19 mouse cellular contexts compared by ENCODE assay signal in the genomic region with DNA sequence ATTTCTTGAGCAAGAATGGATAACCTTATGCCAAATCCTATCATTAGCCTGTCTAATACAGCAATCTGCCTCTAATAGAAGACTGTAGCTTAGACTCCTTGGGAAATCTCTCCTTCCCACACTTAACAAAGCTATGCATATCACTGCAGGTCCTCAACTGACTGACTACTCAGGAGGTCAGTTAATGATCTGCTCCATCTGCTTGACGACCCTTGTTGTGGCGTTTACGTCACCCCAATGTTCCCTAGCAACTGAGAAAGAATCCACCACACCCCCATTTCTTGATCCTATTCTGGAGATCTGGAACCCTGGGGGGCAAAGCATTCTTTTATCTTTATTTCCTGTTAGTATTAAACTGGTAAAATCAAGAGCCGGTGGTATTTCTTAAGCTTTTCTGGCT.
DNase-seq lines count a peak whose midpoint lies in the region; ATAC-seq and TF ChIP-seq lines count a peak whose summit lies in the region.
"Had no signal": no experiment of that assay in that cellular context is flagged by ENCODE, and none has a peak within 500 bp of the region (broad histone marks: within the 10 kb centered on the region; RNA-seq: fewer than 3 reads in every experiment).

No protein-coding gene starts in this region.

- H3K27me3 ChIP-seq in forebrain, embryonic 11.5 days (ENCODE audit: control insufficient read depth, insufficient read depth, low read length) = no peaks in the 10 kb centered on the region
- H3K27me3 ChIP-seq in forebrain, embryonic 10.5 days (ENCODE audit: poor library complexity, severe bottlenecking) = no peaks in the 10 kb centered on the region; the same call in 1 of the 2 replicates
- H3K27me3 ChIP-seq in hindbrain, postnatal 0 days (ENCODE audit: insufficient read depth, low read length) = no peaks in the 10 kb centered on the region
- 0 out of 2 replicates have a peak, but pooled peaks cover 4% of the 10 kb centered on the region for H3K27me3 ChIP-seq in hindbrain, embryonic 12.5 days
- no peaks in the 10 kb centered on the region for H3K27me3 ChIP-seq in midbrain, embryonic 14.5 days (ENCODE audit: control insufficient read depth, insufficient read depth, low read length)
- H3K27me3 ChIP-seq in midbrain, embryonic 16.5 days (ENCODE audit: control insufficient read depth, insufficient read depth, low read depth, low read length) = no peaks in the 10 kb centered on the region; the same call in 1 of the 2 replicates
- H3K27me3 ChIP-seq in intestine, embryonic 16.5 days (replicated peaks; ENCODE audit: control insufficient read depth, insufficient read depth, low read length) = no peaks in the 10 kb centered on the region
- H3K27me3 ChIP-seq: limb, embryonic 12.5 days; liver, embryonic 13.5 days; lung, embryonic 15.5 days had no signal

- H3K9ac ChIP-seq in forebrain, embryonic 11.5 days (ENCODE audit: low read length) = no peak overlapping the region
- H3K9ac ChIP-seq in hindbrain, postnatal 0 days (replicated peaks; ENCODE audit: low read length) = no peak overlapping the region
- H3K9ac ChIP-seq in hindbrain, embryonic 12.5 days = no peak overlapping the region
- H3K9ac ChIP-seq in midbrain, embryonic 14.5 days (replicated peaks; ENCODE audit: low read length) = no peak overlapping the region
- no peak overlapping the region for H3K9ac ChIP-seq in midbrain, embryonic 16.5 days (ENCODE audit: low read depth, low read length)
- H3K9ac ChIP-seq in intestine, embryonic 16.5 days (ENCODE audit: low read depth, low read length) = no peak overlapping the region
- H3K9ac ChIP-seq: limb, embryonic 12.5 days; liver, embryonic 13.5 days; lung, embryonic 15.5 days had no signal

- peaks cover 2% of the 10 kb centered on the region; the same call in 1 of the 2 replicates for H3K4me1 ChIP-seq in forebrain, embryonic 11.5 days (replicated peaks; ENCODE audit: control insufficient read depth, insufficient read depth, low read length)
- H3K4me1 ChIP-seq in forebrain, embryonic 10.5 days = peaks cover 19% of the 10 kb centered on the region
- no peaks in the 10 kb centered on the region for H3K4me1 ChIP-seq in hindbrain, postnatal 0 days (ENCODE audit: insufficient read depth, low read length)
- H3K4me1 ChIP-seq in hindbrain, embryonic 12.5 days = peaks cover 4% of the 10 kb centered on the region; the same call in 1 of the 2 replicates
- no peaks in the 10 kb centered on the region for H3K4me1 ChIP-seq in midbrain, embryonic 14.5 days (ENCODE audit: control insufficient read depth, insufficient read depth, low read length)
- H3K4me1 ChIP-seq in midbrain, embryonic 16.5 days (ENCODE audit: control insufficient read depth, insufficient read depth, low read length) = no peaks in the 10 kb centered on the region
- peaks cover 5% of the 10 kb centered on the region; the same call in 1 of the 2 replicates for H3K4me1 ChIP-seq in intestine, embryonic 16.5 days (ENCODE audit: control insufficient read depth, insufficient read depth, low read length)
- H3K4me1 ChIP-seq: limb, embryonic 12.5 days; liver, embryonic 13.5 days; lung, embryonic 15.5 days had no signal

- no peak for DNase-seq in forebrain, embryonic 11.5 days (ENCODE audit: low spot score)
- no peak for DNase-seq in forebrain, embryonic 10.5 days (ENCODE audit: extremely low spot score, low spot score)
- DNase-seq in hindbrain, postnatal 0 days (ENCODE audit: low spot score) = peak; percentile 22
- DNase-seq in midbrain, embryonic 14.5 days = peak; percentile 15
- DNase-seq in MN1 (ENCODE audit: low spot score) = no peak
- DNase-seq: adrenal gland, postnatal 25 days; cerebellum, adult 9-11 months; gastrocnemius, postnatal 14 days; heart, postnatal 36 days; kidney, postnatal 25 days; liver, embryonic 13.5 days; thymus, adult 2 months had no signal

- H3K4me2 ChIP-seq in forebrain, embryonic 11.5 days (ENCODE audit: low read depth, low read length, severe bottlenecking) = 0 out of 2 replicates have a peak overlapping the region, but pooled peaks have one; percentile 16
- no peak overlapping the region for H3K4me2 ChIP-seq in hindbrain, postnatal 0 days (ENCODE audit: low read depth, low read length)
- H3K4me2 ChIP-seq in hindbrain, embryonic 12.5 days (replicated peaks) = no peak overlapping the region
- H3K4me2 ChIP-seq in midbrain, embryonic 14.5 days (ENCODE audit: low read length) = no peak overlapping the region
- no peak overlapping the region for H3K4me2 ChIP-seq in midbrain, embryonic 16.5 days (ENCODE audit: low read length)
- no peak overlapping the region for H3K4me2 ChIP-seq in intestine, embryonic 16.5 days (ENCODE audit: low read depth, low read length)
- H3K4me2 ChIP-seq: heart, embryonic 11.5 days; limb, embryonic 12.5 days; liver, embryonic 13.5 days; lung, embryonic 15.5 days had no signal

- H3K9me3 ChIP-seq in forebrain, embryonic 11.5 days (ENCODE audit: control insufficient read depth, low read length) = no peaks in the 10 kb centered on the region
- H3K9me3 ChIP-seq in forebrain, embryonic 10.5 days = no peaks in the 10 kb centered on the region
- no peaks in the 10 kb centered on the region for H3K9me3 ChIP-seq in hindbrain, postnatal 0 days (ENCODE audit: low read length)
- no peaks in the 10 kb centered on the region for H3K9me3 ChIP-seq in hindbrain, embryonic 12.5 days (replicated peaks)
- no peaks in the 10 kb centered on the region for H3K9me3 ChIP-seq in midbrain, embryonic 14.5 days (ENCODE audit: control insufficient read depth, low read length)
- H3K9me3 ChIP-seq in midbrain, embryonic 16.5 days (replicated peaks; ENCODE audit: control insufficient read depth, low read length, poor library complexity, severe bottlenecking) = no peaks in the 10 kb centered on the region
- H3K9me3 ChIP-seq in intestine, embryonic 16.5 days (ENCODE audit: control insufficient read depth, low read length) = no peaks in the 10 kb centered on the region
- H3K9me3 ChIP-seq: limb, embryonic 12.5 days; liver, embryonic 13.5 days; lung, embryonic 15.5 days had no signal

- TF ChIP-seq CTCF in hindbrain, postnatal 0 days (IDR thresholded peaks at IDR 0.05; ENCODE audit: low read depth) = no peak

- 31% methylated on average over 4 of the region's 4 CpGs for WGBS in forebrain, embryonic 11.5 days
- 39% methylated on average over 4 of the region's 4 CpGs for WGBS in forebrain, embryonic 10.5 days
- 18% methylated on average over 4 of the region's 4 CpGs for WGBS in hindbrain, postnatal 0 days
- WGBS in hindbrain, embryonic 12.5 days = 37% methylated on average over 4 of the region's 4 CpGs
- WGBS in midbrain, embryonic 14.5 days = 16% methylated on average over 4 of the region's 4 CpGs
- WGBS in midbrain, embryonic 16.5 days = 18% methylated on average over 4 of the region's 4 CpGs
- WGBS in intestine, embryonic 16.5 days = 35% methylated on average over 4 of the region's 4 CpGs

- no peak overlapping the region for H3K4me3 ChIP-seq in forebrain, embryonic 11.5 days (ENCODE audit: low read depth, low read length)
- no peak overlapping the region for H3K4me3 ChIP-seq in forebrain, embryonic 10.5 days
- H3K4me3 ChIP-seq in hindbrain, postnatal 0 days (ENCODE audit: low read length) = no peak overlapping the region
- no peak overlapping the region for H3K4me3 ChIP-seq in hindbrain, embryonic 12.5 days
- no peak overlapping the region for H3K4me3 ChIP-seq in midbrain, embryonic 14.5 days (replicated peaks; ENCODE audit: low read depth, low read length)
- no peak overlapping the region for H3K4me3 ChIP-seq in midbrain, embryonic 16.5 days (ENCODE audit: low read depth, low read length)
- H3K4me3 ChIP-seq in intestine, embryonic 16.5 days (ENCODE audit: low read length) = no peak overlapping the region
- H3K4me3 ChIP-seq: limb, embryonic 12.5 days; liver, embryonic 13.5 days; lung, embryonic 15.5 days had no signal

- no peaks in the 10 kb centered on the region for H3K36me3 ChIP-seq in forebrain, embryonic 11.5 days (ENCODE audit: control insufficient read depth, insufficient read depth, low read length)
- H3K36me3 ChIP-seq in forebrain, embryonic 10.5 days (replicated peaks) = no peaks in the 10 kb centered on the region
- no peaks in the 10 kb centered on the region for H3K36me3 ChIP-seq in hindbrain, postnatal 0 days (ENCODE audit: insufficient read depth, low read length)
- H3K36me3 ChIP-seq in hindbrain, embryonic 12.5 days = no peaks in the 10 kb centered on the region
- H3K36me3 ChIP-seq in midbrain, embryonic 14.5 days (ENCODE audit: control insufficient read depth, insufficient read depth, low read length) = no peaks in the 10 kb centered on the region
- no peaks in the 10 kb centered on the region for H3K36me3 ChIP-seq in midbrain, embryonic 16.5 days (ENCODE audit: control insufficient read depth, insufficient read depth, low read length)
- H3K36me3 ChIP-seq in intestine, embryonic 16.5 days (ENCODE audit: control insufficient read depth, insufficient read depth, low read length) = no peaks in the 10 kb centered on the region
- H3K36me3 ChIP-seq: limb, embryonic 12.5 days; liver, embryonic 13.5 days; lung, embryonic 15.5 days had no signal

- peak; percentile 77; the same call in 1 of the 2 replicates for ATAC-seq in forebrain, embryonic 11.5 days (replicated peaks; ENCODE audit: low FRiP score)
- peak; percentile 51; the same call in 1 of the 2 replicates for ATAC-seq in hindbrain, postnatal 0 days
- ATAC-seq in hindbrain, embryonic 12.5 days (ENCODE audit: low FRiP score) = no peak
- ATAC-seq in midbrain, embryonic 14.5 days (ENCODE audit: low FRiP score, low TSS enrichment) = no peak
- no peak for ATAC-seq in midbrain, embryonic 16.5 days
- no peak for ATAC-seq in intestine, embryonic 16.5 days
- ATAC-seq: inflammation-experienced regulatory T-cells, adult 6 months had no signal

- no peak overlapping the region for H3K27ac ChIP-seq in forebrain, embryonic 11.5 days (ENCODE audit: low read depth, low read length)
- no peak overlapping the region for H3K27ac ChIP-seq in forebrain, embryonic 10.5 days
- no peak overlapping the region for H3K27ac ChIP-seq in hindbrain, postnatal 0 days
- H3K27ac ChIP-seq in hindbrain, embryonic 12.5 days = no peak overlapping the region
- H3K27ac ChIP-seq in midbrain, embryonic 14.5 days (replicated peaks; ENCODE audit: low read depth, low read length) = no peak overlapping the region
- H3K27ac ChIP-seq in midbrain, embryonic 16.5 days (ENCODE audit: low read length) = no peak overlapping the region
- H3K27ac ChIP-seq in intestine, embryonic 16.5 days (ENCODE audit: low read length) = 0 out of 2 replicates have a peak overlapping the region, but pooled peaks have one; percentile 46
- H3K27ac ChIP-seq: limb, embryonic 12.5 days; liver, embryonic 13.5 days; lung, embryonic 15.5 days had no signal

Comparison
In these comparisons a context has a peak if more than half of its experiments do, and no peak if none do; other contexts are left out.
1. ATAC-seq: peak in forebrain, embryonic 11.5 days (single experiment) and hindbrain, postnatal 0 days (single experiment); none in hindbrain, embryonic 12.5 days (single experiment), midbrain, embryonic 14.5 days (single experiment), midbrain, embryonic 16.5 days (single experiment) and intestine, embryonic 16.5 days (single experiment).
2. DNase-seq: peak in hindbrain, postnatal 0 days (single experiment) and midbrain, embryonic 14.5 days (single experiment); none in forebrain, embryonic 11.5 days (single experiment), forebrain, embryonic 10.5 days (single experiment) and MN1 (single experiment).